Mouse (Mus musculus) hindbrain, embryonic 12.5 days (tissue): ENCODE data around the gene Kcnj6. TPM values are rescaled to one million over a fixed set of nuclear protein-coding genes. Genes with fewer than 3 reads are reported as not detected.

Experiments
- microRNA-seq: library from miRNA; unstranded; fragments of <30 nt; microRNA quantifications from one replicate; pipeline ENCODE4, GENCODE M21; 2017
- polyA plus RNA-seq: library from polyadenylated mRNA; unstranded; fragments of >200 nt; fragmentation: Nextera tagmentation; extraction: Ambion mirVana; gene quantifications from 2 replicates; pipeline ENCODE4 v1.2.1, GENCODE M21; 2016

Kcnj6 gene
- polyA plus RNA-seq, 1 experiment from 2014 or later, result 0.26 TPM

Small RNA genes lying within 50 kb of the gene (microRNA-seq; reads per million reads assigned to microRNA genes)
- gene Gm22745, result not detected
